Mouse (Mus musculus) adrenal gland, postnatal 4 days (tissue): ENCODE results near the gene Ncoa3. TPM values are rescaled to one million over a fixed set of nuclear protein-coding genes. Genes with fewer than 3 reads are reported as not detected.
"Not testable (repeated sequence)": the region's sequence is repeated elsewhere in the genome, so short reads cannot be mapped to it uniquely, and the experiment has no call there.

ENCODE experiments used
- DNase-seq, 2 experiments: peaks; one replicate each; pipeline ENCODE4 v3.0.0; 2021 to 2022; ENCODE audit warnings: low spot score in 2 of 2, mixed read lengths in 2 of 2
- long read RNA-seq, 2 experiments: library from polyadenylated mRNA; stranded (forward); transcript quantifications; one replicate each; pipeline ENCODE4 v2.0.0; 2021
- total RNA-seq, 2 experiments: library from RNA; stranded (reverse); gene quantifications; 2 replicates each; pipeline ENCODE4 v1.2.3; 2021

The Ncoa3 gene
- 10 to 100 TPM; 33.8 to 37.8 TPM for total RNA-seq
- long read RNA-seq, experiment 1, full-length matches to known transcripts, result 1 of 1 reads
- long read RNA-seq, experiment 1, partial matches to known transcripts, result 0 of 1 reads
- long read RNA-seq, experiment 1, other reads (novel, unspliced or antisense), result 0 of 1 reads
- long read RNA-seq, experiment 2, partial matches to known transcripts, result 2 of 3 reads
- long read RNA-seq, experiment 2, other reads (novel, unspliced or antisense), result 1 of 3 reads

DNA sequence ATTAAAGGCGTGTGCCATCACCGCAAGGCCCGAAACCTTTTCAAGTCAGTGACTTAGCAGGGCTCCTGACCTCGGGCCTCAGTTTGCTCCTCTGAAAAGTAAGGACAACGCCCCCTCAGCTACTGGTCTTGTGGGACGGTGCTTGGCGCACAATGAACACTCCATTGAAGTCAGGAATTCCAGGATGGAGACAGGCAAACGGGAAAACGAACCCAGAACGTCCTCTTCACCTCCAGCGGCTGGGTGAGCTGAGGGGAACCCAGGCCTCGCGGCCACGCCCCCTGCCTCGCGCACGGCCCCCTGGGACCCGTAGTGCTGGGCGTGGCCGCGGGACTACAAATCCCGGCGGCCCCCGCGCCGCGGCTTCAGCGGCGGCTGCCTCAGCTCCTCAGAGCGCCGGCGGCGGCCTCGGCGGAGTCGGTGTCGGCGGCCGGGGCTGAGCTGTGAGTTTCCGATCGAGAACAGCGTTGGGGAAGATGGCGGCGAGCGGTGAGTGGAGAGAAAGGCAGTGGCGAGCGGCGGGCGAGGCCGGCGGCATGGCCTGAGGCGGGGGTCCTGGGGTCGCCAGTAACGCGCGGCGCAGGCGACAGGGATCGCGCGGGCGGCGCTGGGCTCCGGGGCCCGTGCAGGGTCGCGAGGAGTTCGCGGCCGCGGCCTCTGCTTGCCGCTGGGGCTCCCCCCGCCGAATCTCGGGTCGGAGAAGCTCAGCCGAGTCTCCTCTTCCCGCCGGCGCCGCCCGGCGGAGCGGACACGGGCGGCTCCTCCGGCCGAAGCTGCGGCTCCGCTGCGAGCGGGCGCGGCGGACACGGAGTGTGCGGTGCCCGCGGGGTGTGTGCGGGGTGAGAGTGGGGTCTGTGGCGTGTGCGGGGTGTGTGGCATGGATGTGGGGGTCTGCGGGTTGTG, at the start of gene Ncoa3:
Gene Ncoa3, plus strand, starts transcription at position 367 of the 903 bp plus-strand sequence.
- peak; percentile 82 to 85 for DNase-seq

DNA sequence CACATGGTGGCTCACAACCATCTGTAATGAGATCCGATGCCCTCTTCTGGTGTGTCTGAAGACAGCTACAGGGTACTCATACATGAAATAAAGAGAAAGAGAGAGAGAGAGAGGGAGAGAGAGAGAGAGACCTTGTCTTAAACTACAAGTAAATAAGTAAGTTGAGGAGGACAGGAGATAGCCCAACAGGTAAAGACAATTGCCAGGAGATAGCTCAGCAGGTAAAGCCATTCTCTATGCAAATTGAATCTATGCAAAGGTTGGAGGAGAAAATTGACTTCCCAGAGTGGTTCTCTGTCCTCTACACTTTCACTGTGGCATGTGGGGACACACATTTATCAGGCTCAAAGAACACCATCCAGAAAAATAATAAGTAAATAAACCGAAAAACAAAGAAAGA, 49.3 kb upstream of the Ncoa3 start:
- no peak for DNase-seq

DNA sequence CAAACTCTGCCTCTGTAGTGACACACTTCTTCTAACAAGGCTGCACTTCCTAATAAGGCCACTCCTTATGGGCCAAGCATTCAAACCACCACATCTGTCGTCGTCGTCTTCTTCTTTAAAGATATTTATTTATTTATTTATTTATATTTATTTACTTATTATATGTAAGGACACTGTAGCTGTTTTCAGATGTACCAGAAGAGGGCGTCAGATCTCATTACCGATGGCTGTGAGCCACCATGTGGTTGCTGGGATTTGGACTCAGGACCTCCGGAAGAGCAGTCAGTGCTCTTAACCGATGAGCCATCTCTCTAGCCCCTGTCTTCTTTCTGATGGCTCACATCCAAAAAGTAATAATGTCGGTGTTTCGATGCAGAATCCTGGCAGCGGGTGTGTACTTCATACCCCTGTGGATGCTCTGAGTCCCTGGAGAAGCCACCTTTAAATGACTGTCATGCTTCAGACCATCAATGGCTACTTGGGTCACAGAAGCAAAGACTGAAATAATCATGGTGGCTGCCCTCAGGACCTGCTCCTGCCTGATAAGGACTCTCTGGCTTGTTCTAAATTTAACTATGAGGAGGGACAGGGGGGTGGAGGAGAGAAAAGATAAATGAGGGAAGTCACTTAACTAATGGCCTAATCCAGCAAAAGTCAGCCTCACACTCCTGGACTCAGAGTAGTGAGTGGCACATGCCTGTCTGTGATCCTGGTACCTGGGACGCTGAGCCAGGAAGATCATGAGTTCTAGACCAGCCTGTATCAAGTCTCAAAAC, 47.7 kb upstream of the Ncoa3 start:
- no peak for DNase-seq

DNA sequence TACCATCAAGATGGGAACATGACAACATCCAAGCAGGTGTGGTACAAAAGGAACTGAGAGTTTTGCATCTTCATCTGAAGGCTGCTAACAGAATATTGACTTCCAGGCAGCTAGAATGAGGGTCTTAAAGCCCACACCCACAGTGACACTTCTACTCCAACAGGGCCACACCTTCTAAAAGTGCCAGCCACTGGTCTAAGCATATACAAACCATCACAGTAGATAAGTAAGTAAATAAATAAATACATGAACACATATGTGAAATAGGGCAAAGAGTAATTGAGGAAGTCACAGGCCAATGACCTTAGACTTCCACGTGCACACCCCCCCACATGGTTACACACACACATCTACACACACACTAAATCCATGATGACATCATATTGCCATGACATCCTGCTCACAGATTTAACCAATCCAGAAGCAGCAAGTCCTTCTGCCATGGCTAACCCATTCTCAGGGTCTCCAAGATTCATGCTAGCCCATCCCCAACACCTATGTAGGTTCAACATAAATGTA, 46.3 kb upstream of the Ncoa3 start:
- no peak for DNase-seq

DNA sequence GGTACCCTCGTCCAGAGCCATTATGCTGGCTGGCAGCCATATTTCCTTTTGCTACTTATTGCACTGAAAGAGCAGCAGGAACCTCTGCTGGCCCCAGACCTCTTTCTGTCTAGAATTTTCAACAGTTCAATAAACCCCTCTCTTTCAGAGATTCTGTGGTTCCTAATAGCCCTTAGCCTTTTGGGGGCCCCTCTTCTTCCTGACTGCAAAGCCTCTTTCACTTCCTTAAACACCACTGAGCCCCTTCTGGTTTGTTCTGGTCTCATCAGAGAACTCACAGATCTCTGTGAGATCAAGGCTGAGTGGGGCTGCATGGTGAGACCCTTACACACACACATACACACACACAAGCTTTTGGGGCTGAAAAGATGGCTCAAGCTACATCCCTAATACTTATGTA, 44.4 kb upstream of the Ncoa3 start:
- no peak for DNase-seq

DNA sequence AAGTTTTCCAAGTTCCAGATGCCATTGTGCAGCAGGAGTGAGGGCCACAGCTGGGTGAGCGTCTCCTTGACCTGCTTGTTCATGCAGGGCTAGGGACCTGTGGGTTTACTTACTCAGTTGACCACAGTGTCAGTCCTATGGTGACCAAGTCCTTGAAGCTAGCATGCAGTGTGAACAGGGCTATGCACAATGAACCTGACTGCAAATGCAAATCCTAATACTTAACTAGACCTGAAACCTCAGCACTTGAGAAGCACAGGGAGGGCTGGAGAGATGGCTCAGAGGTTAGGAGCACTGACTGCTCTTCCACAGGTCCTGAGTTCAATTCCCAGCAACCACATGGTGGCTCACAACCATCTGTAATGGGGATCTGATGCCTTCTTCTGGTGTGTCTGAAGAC, 43.7 kb upstream of the Ncoa3 start:
- DNase-seq, result not testable (repeated sequence)

DNA sequence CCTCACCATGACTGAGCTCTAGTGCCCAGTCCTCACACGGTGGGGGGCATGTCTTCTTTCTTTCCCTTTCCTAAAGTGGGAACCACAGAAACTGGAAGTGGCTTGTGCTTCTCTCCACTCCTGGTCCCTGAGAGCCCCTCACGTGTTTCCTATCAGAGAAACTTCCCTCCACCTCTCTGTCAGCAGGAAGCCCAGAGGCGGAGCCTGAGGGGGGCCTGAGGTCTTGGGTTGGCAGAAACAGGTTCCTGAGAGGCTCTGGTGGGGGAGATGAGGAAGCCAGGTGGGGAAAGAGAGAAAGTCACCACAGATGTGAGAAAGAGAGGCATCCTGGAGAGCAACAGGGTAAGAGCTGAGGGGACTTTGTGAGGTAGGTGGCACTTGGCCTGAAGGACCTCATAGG, 42.7 kb upstream of the Ncoa3 start:
- no peak for DNase-seq

DNA sequence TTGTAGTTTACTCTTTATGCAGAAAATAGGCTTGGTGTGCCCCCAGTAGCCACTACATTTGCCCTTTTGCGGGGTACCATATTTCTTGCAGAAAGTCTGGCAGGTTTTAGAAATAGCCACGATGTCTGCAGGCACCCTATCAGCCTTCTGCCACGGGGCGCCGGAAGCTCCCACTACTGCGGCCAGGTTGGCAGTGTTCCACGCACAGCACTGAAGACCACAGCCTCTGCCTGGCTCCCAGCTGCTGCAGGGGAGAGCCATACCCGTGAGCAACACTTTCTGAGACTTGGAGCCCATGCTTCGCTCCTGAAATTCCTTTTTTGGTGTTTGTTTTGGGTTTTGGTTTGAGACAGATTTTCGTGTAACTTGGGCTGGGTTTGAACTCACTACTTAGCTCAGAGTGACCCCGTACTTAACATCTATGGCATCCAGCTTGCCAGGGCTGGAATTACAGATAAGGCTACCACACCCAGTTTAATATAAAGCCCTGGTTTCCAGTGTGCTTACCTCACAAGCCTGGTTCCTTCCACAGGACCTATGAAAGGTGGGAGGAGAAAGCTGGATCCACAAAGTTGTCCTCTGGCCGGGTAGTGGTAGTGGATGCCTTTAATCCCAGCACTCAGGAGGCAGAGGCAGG, 40.9 kb upstream of the Ncoa3 start:
- DNase-seq, result no peak

DNA sequence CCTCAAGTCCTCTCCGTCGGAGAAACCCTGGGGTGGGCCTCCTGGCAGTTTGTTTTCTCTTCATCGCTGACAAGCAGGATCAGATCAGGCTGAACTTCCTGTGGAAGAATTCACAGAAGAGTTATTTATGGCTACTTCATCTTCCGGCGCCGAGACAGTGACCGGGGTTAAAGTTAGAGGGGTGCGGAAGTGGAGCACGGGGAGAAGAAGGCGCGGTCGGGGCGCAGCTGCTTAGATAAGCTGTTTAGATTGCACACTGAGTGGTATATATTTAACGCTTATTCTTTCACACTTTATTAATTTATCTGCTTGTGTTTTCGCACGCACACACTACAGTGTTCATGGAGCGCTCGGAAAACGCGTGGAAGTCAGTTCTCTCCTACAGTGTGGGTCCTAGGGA, 37.6 kb upstream of the Ncoa3 start:
- DNase-seq, result peak in 1 of 2 experiments; percentile 19

DNA sequence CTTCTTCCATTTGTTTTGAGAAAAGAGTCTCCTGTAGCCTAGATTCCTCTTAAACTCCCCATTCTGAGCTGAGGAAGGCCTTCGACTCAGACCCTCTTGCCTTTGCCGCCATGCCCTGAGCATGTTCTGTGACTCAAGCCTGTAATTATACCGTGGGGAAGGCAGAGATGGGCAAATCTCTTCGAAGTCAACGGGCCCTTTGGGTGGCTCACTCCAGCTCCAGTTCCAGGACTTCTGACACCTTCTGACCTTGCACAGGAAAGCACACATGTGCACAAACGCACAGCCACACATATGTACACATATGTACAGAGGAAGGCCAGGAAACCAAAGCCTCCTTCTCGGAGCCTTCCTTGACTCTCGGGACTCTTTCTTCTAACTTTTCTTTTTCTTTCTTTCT, 37.0 kb upstream of the Ncoa3 start:
- no peak for DNase-seq

DNA sequence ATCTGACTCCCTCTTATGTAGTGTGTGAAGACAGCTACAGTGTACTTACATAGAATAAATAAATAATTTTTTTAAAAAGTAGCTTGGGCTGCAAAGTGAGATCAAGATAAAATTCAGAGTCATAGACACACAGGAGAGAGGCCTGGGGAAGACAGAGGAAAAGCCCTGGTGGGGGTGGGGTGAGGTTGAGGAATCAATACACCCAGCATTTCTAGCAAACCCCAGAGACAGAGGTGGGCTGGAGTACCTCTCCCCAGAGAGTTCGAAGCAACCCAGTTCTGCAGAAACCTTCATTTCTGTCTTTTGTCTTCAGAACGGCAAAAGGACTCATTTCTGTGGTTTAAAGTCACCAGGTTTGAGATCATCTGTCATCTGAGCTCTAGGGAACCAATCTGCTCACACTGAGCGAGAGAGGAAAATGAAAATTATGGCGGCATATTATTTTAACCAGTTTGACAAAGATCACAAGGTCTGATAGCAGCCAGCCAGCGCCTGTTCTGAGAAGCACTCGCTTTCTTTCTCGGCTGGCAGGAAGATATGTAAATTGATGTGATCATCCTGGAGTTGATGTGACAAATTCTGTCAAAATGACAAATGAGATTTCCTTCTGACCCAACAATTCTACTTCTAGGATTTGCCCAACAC, 36.2 kb upstream of the Ncoa3 start:
- DNase-seq, result no peak

DNA sequence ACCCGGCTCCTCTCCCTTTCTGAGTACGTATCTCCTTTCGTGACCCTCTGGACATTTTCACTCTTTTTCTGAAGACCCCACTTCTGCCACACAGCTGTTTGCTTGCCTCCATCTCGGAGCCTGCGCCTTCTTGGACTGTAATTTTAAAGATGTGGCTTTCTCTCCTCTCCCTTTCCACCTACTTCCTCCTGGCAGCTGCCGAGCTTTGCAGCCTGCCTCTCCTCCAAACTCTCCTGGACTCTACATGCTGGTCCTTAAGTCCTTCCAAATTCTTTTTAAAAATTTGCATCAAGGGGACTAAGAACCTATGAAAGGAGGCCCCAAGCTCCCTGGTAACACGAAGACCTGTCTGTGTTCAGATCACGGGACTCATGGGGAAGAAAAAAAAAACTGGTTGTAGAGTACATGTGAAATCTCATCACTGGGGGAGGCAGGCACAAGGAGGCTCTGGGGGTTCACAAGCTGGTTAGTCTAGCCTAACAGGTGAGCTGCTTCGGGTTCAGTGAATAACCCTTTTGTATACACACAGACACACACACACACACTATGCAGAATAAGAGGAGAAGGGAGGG, 35.1 kb upstream of the Ncoa3 start:
- DNase-seq, result no peak

DNA sequence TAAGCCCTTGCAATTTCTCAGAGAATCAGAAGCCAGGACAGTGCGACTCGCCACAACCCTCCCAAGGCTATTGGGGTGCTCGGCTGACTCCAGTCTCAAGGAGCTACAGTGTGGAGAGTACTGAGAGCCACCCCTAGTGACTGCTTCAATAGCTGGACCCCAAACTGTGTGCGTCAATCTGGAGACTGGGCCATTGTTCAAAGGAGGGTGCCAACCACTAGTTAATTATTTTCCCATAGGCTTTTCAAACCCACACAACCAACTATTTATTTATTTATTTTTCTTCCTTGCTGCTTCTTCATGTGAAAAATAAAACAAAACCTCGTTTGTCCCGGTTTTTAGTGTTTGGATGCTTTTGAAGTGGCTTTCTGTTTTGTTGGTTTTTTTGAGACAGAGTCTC, 33.9 kb upstream of the Ncoa3 start:
- DNase-seq, result no peak

DNA sequence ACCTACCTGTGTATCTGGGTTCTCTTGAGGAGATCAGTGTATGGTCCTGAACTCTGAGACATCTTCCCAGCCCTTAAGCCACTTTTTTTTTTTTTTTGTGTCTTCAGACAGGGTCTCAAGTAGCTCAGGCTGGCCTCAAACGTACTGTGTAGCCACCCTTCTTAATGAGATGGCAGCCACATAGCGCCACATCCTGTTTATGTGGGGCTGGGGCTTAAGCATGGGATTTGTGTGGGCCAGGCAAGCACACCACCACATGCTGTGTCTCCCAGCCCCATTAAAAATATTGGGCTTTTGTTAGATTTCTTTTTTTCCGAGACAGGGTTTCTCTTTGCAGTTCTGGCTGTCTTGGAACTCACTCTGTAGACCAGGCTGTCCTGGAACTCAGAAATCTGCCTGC, 31.7 kb upstream of the Ncoa3 start:
- DNase-seq, result no peak

DNA sequence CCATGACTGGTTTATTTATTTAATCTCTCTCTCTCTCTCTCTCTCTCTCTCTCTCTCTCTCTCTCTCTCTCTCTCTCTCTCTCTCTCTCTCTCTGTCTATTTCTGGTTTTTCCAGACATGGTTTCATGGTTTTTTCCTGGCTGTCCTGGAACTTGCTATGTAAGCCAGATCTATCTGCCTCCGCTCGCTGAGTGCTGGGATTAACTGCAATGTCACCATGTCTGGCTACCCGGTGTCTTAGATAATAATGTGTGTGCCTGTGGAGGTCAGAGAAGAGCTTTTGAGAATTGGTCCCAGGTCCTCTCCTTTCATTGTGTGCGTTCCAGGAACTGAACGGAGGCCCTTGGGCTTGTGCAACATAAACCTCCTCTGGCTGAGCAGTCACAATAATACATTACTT, 29.6 kb upstream of the Ncoa3 start:
- DNase-seq, result no peak

DNA sequence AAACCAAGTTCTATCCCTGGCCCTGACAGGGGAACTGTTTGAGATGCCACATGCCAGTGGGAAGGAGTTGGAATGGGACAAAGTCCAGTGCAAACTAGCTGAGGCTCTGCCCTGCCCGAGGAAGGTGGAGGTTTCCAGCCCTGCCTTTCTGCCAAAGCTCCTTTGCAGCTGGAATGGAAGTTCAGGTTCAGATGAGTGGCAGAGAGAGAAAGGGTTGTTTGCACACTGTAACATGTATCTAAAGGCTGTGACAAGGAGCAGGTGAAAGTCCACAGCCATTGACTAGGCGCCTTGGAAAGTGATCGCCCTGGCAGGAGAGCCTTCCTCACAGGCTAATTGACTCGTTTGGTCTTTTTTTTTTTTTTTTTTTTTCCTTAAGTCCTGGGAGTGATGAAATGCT, 28.3 kb upstream of the Ncoa3 start:
- DNase-seq, result no peak

DNA sequence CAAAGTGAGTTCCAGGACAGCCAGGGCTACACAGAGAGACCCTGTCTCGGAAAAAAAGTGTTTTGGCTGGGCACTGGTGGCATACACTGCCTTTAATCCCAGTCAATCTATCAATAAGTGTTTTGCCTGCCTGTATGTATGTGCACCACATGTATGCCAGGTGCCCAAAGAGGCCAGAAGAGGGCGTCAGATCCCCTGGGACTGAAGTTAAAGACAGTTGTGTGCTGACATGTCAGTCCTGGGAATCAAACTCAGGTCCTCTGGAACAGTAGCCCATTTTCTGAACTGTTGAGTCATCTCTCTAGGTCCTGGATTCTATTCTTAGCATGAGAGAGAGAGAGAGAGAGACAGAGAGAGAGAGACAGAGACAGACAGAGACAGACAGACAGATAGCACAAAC, 25.4 kb upstream of the Ncoa3 start:
- no peak for DNase-seq

DNA sequence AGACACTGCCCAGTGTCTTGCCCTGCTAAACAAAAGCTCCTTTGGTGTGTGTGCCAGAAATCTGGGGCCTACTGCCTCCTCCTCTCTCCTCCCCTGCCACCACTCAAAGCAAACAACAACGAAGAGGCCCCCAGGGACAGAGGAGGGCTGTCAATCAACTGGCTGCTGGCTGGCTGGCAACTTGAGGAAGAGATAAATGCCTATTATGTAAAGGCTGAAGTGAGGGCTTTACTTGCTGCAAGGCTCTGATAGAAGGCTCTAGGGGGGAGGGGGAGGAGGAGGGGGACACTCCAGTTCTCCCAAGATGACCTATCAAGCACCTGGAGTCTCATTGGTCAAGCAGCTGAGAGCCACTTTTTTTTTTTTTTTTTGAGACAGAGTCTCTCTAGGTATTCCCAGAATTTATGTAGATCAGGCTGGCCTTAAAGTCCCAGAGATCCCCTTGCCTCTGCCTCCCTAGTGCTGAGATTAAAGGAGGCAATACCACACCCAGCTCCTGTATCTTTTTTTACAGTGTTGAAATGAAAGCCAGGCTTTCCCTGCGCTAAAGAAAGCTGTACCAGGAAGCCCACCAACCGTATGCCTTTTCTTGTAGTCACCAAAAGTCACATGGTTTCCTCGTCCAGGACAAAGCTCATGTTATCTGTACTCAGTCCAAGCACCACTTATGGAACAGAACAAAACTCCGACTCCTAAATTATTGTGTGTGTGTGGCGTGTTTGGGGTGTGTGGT, 24.4 kb upstream of the Ncoa3 start:
- no peak for DNase-seq

DNA sequence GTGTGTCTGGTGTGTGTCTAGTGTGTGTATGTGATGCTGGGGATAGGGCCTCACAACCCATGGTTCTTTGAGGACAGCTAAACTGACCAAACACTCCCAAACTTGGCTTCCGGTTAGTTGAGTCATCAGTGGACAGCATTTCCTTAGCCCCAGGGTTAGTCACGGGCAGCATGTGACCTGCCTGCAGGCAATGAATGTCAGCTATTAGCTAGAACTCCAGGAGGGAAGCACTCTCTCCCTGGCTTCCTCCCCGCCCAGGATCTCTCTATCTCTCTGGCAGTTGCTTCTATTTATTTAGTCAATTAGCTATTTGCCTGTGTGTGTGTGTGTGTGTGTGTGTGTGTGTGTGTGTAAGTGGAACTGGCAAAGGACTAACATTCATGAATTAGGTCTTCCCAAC, 23.6 kb upstream of the Ncoa3 start:
- no peak for DNase-seq

DNA sequence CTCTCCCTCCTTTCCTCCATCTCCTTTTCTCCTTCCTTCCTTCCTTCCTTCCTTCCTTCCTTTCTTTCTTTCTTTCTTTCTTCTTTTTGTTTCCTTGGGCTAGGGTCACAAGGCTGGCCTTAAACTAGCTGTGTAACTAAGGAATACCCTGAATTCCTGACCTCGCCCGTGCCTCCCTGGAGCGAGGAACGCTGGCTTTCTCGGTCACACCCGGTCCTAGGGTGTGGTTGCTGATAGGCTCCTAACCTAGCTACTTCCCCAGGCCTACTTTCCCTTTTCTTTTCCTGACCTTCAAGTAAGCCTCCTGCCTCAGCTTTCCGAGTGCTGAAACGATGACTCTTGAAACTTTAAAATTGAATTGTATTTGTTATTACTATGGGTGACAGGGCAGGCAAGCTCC, 23.0 kb upstream of the Ncoa3 start:
- DNase-seq, result no peak
